Mouse (Mus musculus) spleen, adult 2 months (tissue): Measurements from ENCODE around the gene Srgap3. TPM values are rescaled to one million over a fixed set of nuclear protein-coding genes. Genes with fewer than 3 reads are reported as not detected.

Experiments
- DNase-seq, 2 experiments: peaks; one replicate each; pipeline versions ENCODE4 v3.0.0 to v3.0.0-alpha.2; 2012 to 2021; ENCODE audit warnings: low spot score in 2 of 2, low read depth in 1 of 2
- H3K27ac ChIP-seq: fragments of 200-500 bp; 2 replicates; pipeline ENCODE4 v1.5.1; 2012; ENCODE audit warnings: low read length, inconsistent platforms; ENCODE audit not compliant: insufficient read depth
- H3K27me3 ChIP-seq: fragments of 200-500 bp; 2 replicates; pipeline ENCODE4 v1.6.1; 2012; ENCODE audit warnings: mild to moderate bottlenecking, moderate library complexity, low read length, inconsistent platforms; ENCODE audit not compliant: control insufficient read depth, insufficient read depth
- H3K36me3 ChIP-seq: fragments of 200-500 bp; 2 replicates; pipeline ENCODE4 v1.6.1; 2012; ENCODE audit warnings: mild to moderate bottlenecking, low read length, inconsistent platforms; ENCODE audit not compliant: control insufficient read depth, insufficient read depth
- H3K4me1 ChIP-seq: fragments of 200-500 bp; 2 replicates; pipeline ENCODE4 v1.6.1; 2011; ENCODE audit warnings: inconsistent platforms; ENCODE audit not compliant: control insufficient read depth, insufficient read depth, insufficient read length
- H3K4me3 ChIP-seq: fragments of 200-500 bp; 2 replicates; pipeline ENCODE4 v1.5.1; 2011; ENCODE audit warnings: mild to moderate bottlenecking, inconsistent platforms; ENCODE audit not compliant: insufficient read depth, insufficient read length; ENCODE audit errors: extremely low read depth
- CTCF ChIP-seq: fragments of 200-500 bp; IDR thresholded peaks from 2 replicates; pipeline ENCODE4 v1.5.1; 2011; ENCODE audit warnings: mild to moderate bottlenecking, inconsistent platforms; ENCODE audit not compliant: insufficient read depth, insufficient read length, insufficient replicate concordance; ENCODE audit errors: extremely low read depth
- POLR2A ChIP-seq: fragments of 200-500 bp; IDR thresholded peaks from 2 replicates; pipeline ENCODE4 v1.6.1; 2011; ENCODE audit warnings: low read depth, low read length, inconsistent platforms
- WGBS: fragments of 180-500 bp; shearing (Covaris S2); methylation state at CpG from one replicate; pipeline ENCODE4 v1.1.7; 2018; 5-methylcytosine and 5-hydroxymethylcytosine counted together
- polyA plus RNA-seq: library from polyadenylated mRNA; depleted of rRNA; stranded (reverse); fragments of >200 nt; gene quantifications from 2 replicates; pipeline ENCODE4 v1.2.3, GENCODE M21; 2012; rRNA removed

Srgap3 gene
- polyA plus RNA-seq: 2.4 and 2.7 TPM in 2 replicates

GRCm38 (mm10) chr6:112946895-112947436 lies at the start of gene Srgap3:
Gene Srgap3, minus strand, starts transcription at chr6:112947266.
- no peak for TF ChIP-seq CTCF
- no peak; the same call in 1 of the 2 replicates for TF ChIP-seq POLR2A
- peak in 1 of 2 experiments; percentile 25 for DNase-seq
- no peak within 1 kb of the TSS for H3K27ac ChIP-seq
- WGBS: 3% methylated on average over 31 of the region's 31 CpGs
- H3K4me1 ChIP-seq: peaks cover 3% of the 10 kb centered on the region; the same call in 1 of the 2 replicates
- H3K4me3 ChIP-seq: peak within 1 kb of the TSS; percentile 55
- no peaks in the 10 kb centered on the region for H3K27me3 ChIP-seq
- no peaks in the 10 kb centered on the region for H3K36me3 ChIP-seq

- DNase-seq: no peak
- 67% methylated on average over 1 of the region's 1 CpGs for WGBS
- TF ChIP-seq POLR2A (no peak), CTCF (no peak)
- H3K4me3 ChIP-seq: no peak overlapping the region
- no peaks in the 10 kb centered on the region for H3K4me1 ChIP-seq
- no peak overlapping the region for H3K27ac ChIP-seq
- H3K36me3 ChIP-seq: no peaks in the 10 kb centered on the region
- H3K27me3 ChIP-seq: no peaks in the 10 kb centered on the region
Observed at GRCm38 (mm10) chr6:112995708-112996107, 48.6 kb upstream of the Srgap3 start.

DNA sequence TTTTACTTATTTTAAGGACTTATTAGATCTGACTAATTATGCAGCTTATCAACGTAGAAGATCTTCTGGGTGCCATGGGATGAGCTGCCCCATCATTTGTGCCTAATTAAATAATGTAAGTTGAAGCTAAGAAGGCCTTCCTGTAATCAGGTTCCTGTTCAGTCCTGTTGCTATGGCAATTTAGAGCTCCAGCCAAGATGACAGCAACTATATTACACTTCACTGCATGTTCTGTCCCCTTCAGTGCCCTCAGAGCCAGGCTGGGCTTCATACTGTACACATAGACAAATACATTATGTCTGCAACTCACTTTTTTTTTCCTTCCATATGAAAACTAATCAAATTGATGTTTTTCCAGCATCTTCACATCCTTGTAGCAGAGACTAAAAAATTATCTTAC lies 43.1 kb upstream of the Srgap3 start:
- Histone ChIP-seq H3K36me3 (no peaks in the 10 kb centered on the region), H3K4me3 (no peak overlapping the region), H3K27me3 (no peaks in the 10 kb centered on the region), H3K27ac (no peak overlapping the region), H3K4me1 (no peaks in the 10 kb centered on the region)
- TF ChIP-seq CTCF: no peak
- no peak for TF ChIP-seq POLR2A
- 66% methylated on average over 1 of the region's 1 CpGs for WGBS
- no peak for DNase-seq

DNA sequence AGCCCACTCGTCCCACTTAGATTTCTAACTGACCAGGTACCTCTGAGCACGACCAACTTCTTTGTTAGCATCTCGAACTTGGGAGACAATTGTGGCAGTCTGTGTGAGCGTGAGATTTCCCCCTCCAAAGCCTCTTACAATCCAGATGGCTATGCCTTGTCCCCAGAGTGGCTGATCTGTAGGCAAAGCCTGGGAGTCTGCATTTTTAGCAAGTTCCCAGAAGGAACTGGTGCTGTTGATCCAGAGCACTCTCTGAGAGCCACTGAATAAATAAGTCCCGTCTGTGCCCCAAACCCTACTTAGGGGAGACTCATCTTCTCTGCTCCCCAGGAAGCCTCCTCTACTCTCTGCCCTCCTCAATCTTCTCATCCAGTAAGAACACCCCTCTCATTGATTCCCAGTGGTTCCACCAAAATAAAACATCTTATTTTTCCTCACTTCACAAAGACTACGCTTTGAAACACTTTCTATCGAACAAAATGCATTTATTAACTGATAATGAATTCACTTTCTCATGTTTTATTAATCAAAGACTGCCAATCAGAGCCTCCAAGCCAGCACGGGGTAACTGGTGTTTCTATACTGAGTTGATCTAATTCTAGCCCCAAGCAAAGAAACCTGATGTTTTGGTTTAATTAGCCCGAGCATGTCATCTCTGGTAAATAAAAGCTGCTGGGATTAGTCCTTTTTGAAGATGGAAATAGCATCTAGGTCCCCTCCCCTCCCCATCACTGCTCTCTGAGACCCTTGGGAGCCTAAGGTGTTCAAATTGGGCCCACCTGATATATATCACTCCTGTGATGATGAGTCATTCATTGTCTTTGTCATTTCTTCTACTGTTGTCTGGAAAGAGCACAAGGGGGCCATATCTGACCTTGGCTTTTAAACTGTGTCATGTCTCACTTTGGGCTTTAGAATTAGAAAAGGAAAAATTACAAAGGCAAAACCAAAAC lies 38.6 kb upstream of the Srgap3 start:
- WGBS: 88% methylated on average over 9 of the region's 9 CpGs
- Histone ChIP-seq H3K36me3 (no peaks in the 10 kb centered on the region), H3K4me3 (no peak overlapping the region), H3K27me3 (peaks cover 2% of the 10 kb centered on the region; the same call in 1 of the 2 replicates), H3K27ac (no peak overlapping the region), H3K4me1 (no peaks in the 10 kb centered on the region)
- TF ChIP-seq POLR2A: no peak
- TF ChIP-seq CTCF: no peak
- DNase-seq: no peak

DNA sequence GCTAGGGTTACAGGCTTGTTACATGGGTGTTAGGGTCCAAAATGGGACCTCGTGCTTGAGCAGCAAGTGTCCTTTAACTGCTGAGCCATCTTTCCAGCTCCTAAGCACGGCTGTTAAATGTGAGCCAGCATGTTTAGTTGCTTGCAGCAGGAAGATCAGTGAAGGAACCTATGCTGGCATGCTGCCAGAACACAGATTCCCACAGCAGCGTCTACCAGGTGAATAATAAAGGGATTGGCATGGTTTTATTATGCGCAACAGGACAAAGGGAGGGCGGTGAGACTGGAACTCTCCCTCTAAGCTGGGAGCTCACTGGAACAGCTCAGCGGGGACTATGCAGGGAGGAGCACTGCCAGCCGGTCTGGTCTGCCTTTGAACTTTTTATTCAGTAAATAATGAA lies 35.2 kb upstream of the Srgap3 start:
- DNase-seq: no peak
- H3K27me3 ChIP-seq: peaks cover 2% of the 10 kb centered on the region; the same call in 1 of the 2 replicates
- no peaks in the 10 kb centered on the region for H3K4me1 ChIP-seq
- no peak overlapping the region for H3K4me3 ChIP-seq
- H3K27ac ChIP-seq: no peak overlapping the region
- no peaks in the 10 kb centered on the region for H3K36me3 ChIP-seq
- 75% methylated on average over 7 of the region's 7 CpGs for WGBS
- no peak for TF ChIP-seq CTCF
- TF ChIP-seq POLR2A: no peak

- no peaks in the 10 kb centered on the region for H3K36me3 ChIP-seq
Observed at GRCm38 (mm10) chr6:112978947-112979346, 31.9 kb upstream of the Srgap3 start.

More at GRCm38 (mm10) chr6:112978947-112979346, 31.9 kb upstream of the Srgap3 start:
- Histone ChIP-seq H3K4me1 (no peaks in the 10 kb centered on the region), H3K4me3 (no peak overlapping the region), H3K27ac (no peak overlapping the region), H3K27me3 (peaks cover 2% of the 10 kb centered on the region; the same call in 1 of the 2 replicates)
- 85% methylated on average over 3 of the region's 3 CpGs for WGBS
- TF ChIP-seq POLR2A (no peak), CTCF (no peak)
- DNase-seq: no peak
